Mouse (Mus musculus) embryo, embryonic 10 days (tissue): ENCODE results near the gene Tmem11.

Source experiments
- DNase-seq: peaks from one replicate; pipeline ENCODE4 v3.0.0-alpha.2; 2015; ENCODE audit warnings: low spot score

Gene Tmem11

GRCm38 (mm10) chr11:60827241-60827945, 51.7 kb downstream of the Tmem11 start:
- DNase-seq: no peak

- DNase-seq: no peak
Observed at GRCm38 (mm10) chr11:60826700-60827099, 52.4 kb downstream of the Tmem11 start.

- DNase-seq: no peak
Observed at GRCm38 (mm10) chr11:60825191-60825590, 53.9 kb downstream of the Tmem11 start.

- DNase-seq: no peak
Observed at GRCm38 (mm10) chr11:60823771-60824170, 55.3 kb downstream of the Tmem11 start.

- DNase-seq: no peak
Observed at GRCm38 (mm10) chr11:60816398-60816797, 62.7 kb downstream of the Tmem11 start.
